Mouse (Mus musculus) E14TG2a.4 (cell line): ENCODE results near the gene Eif3a.

Source experiments
- H3K27me3 ChIP-seq: 2 replicates; pipeline ENCODE4 v1.6.1; 2014; ENCODE audit warnings: low read length, control low read depth; ENCODE audit not compliant: insufficient read depth
- H3K36me3 ChIP-seq: 2 replicates; pipeline ENCODE4 v1.6.1; 2014; ENCODE audit warnings: low read length, control low read depth; ENCODE audit not compliant: insufficient read depth
- H3K4me1 ChIP-seq: replicated peaks from 2 replicates; pipeline ENCODE4 v1.6.1; 2014; ENCODE audit warnings: low read depth, low read length, control low read depth
- H3K4me3 ChIP-seq: replicated peaks from 2 replicates; pipeline ENCODE4 v1.5.1; 2014; ENCODE audit warnings: mild to moderate bottlenecking, low read length
- H3K9me3 ChIP-seq: 2 replicates; pipeline ENCODE4 v1.6.1; 2014; ENCODE audit warnings: low read length, control low read depth
- CTCF ChIP-seq: conservative IDR thresholded peaks from 2 replicates; pipeline ENCODE4 v1.5.1; 2014; ENCODE audit warnings: low read length
- NANOG ChIP-seq: IDR thresholded peaks from 2 replicates; pipeline ENCODE4 v1.6.1; 2014; ENCODE audit warnings: borderline replicate concordance, low read length, mixed read lengths
- POU5F1 ChIP-seq: IDR thresholded peaks from 2 replicates; pipeline ENCODE4 v1.6.1; 2014; ENCODE audit warnings: low read length, borderline replicate concordance

The Eif3a gene

DNA sequence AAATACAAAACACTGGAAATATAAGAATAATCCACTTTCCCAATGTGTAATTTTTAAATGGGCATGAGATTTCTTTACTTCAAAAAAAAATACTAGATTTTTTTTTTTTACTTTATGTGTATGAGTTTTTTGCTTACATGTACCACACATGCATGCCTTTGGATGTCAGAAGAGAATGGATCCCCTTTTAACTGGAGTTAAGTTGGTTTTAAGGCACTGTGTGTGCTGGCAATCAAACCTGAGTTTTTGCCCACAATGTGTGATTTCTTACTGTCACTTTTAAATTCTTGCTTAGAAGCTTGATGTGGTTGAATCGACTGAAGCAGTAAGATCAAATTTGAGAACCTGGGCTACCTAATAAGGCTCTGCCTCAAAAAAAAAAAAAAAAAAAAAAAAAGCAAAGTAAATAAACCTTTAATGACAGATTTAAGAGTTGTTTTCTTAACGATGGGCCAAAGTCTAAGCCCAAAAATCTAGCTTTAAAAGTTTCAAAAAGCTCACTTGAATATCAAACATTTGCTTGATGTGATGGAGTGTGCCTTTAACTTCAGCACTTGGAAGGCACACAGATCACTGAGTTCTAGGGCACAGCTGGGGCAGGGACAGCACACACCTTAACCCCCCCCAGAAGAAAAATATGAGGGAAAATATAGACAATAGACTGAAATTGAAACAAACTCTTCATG is 2.9 kb downstream of the Eif3a start:
- H3K27me3 ChIP-seq: no peaks in the 10 kb centered on the region
- TF ChIP-seq NANOG (no peak), CTCF (no peak), POU5F1 (no peak)
- peak overlapping the region; percentile 96 for H3K4me3 ChIP-seq
- no peaks in the 10 kb centered on the region for H3K9me3 ChIP-seq
- peaks cover 56% of the 10 kb centered on the region for H3K36me3 ChIP-seq
- peaks cover 64% of the 10 kb centered on the region for H3K4me1 ChIP-seq

DNA sequence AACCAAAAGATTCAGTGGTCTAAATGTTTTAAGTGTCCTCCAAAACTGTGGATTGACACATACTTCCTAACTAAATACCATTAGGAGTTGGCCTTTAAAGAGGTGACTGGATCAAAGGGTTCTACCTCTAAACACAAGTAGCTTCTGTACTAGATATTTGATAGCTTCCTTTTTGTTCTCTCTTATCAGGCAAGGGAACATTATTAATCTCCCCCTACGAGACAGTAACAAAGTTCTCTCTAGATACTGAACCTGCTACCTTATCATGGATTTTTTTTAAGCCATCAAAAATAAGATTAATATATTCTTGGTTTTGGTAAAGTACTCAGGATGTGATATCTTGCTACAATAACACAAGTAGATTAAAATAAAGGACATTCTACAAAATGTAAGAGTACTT is 5.7 kb downstream of the Eif3a start:
- TF ChIP-seq CTCF (no peak), NANOG (no peak), POU5F1 (no peak)
- peaks cover 83% of the 10 kb centered on the region for H3K36me3 ChIP-seq
- no peaks in the 10 kb centered on the region for H3K27me3 ChIP-seq
- no peak overlapping the region for H3K4me3 ChIP-seq
- no peaks in the 10 kb centered on the region for H3K9me3 ChIP-seq
- H3K4me1 ChIP-seq: peaks cover 62% of the 10 kb centered on the region

- H3K36me3 ChIP-seq: peaks cover 92% of the 10 kb centered on the region
- H3K9me3 ChIP-seq: no peaks in the 10 kb centered on the region
- H3K27me3 ChIP-seq: no peaks in the 10 kb centered on the region
- H3K4me1 ChIP-seq: peaks cover 45% of the 10 kb centered on the region
- no peak for TF ChIP-seq POU5F1
- TF ChIP-seq CTCF: no peak
- TF ChIP-seq NANOG: no peak
- no peak overlapping the region for H3K4me3 ChIP-seq
These were observed 8.4 kb downstream of the Eif3a start for GRCm38 (mm10) chr19:60782034-60782433.

DNA sequence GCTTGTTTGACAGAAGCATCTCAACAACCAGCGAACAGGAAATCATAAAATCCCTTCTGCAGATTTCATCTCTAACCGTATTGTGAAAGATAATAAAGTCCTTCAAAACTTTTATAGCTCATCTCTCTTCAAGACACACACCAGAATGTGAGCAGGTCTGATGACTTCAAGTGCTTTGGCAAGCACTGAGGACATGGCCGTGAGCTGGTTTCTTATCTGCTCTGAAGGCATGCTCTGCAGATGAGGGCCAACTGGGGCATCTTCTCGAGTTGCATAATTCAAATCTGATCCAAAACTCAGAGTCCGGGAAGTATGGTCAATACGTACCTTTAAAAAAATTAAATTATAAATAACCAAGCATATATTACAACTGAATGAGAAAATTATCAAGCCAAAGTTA is 17.1 kb downstream of the Eif3a start:
- H3K36me3 ChIP-seq: peaks cover 98% of the 10 kb centered on the region
- H3K4me1 ChIP-seq: 0 out of 2 replicates have a peak, but pooled peaks cover 5% of the 10 kb centered on the region
- no peaks in the 10 kb centered on the region for H3K9me3 ChIP-seq
- H3K27me3 ChIP-seq: no peaks in the 10 kb centered on the region
- no peak overlapping the region for H3K4me3 ChIP-seq
- TF ChIP-seq CTCF (no peak), POU5F1 (no peak), NANOG (no peak)

GRCm38 (mm10) chr19:60758896-60759835 is 31.3 kb downstream of the Eif3a start:
- TF ChIP-seq NANOG: no peak
- TF ChIP-seq CTCF: no peak
- no peak overlapping the region for H3K4me3 ChIP-seq
- peaks cover 49% of the 10 kb centered on the region for H3K36me3 ChIP-seq
- H3K27me3 ChIP-seq: no peaks in the 10 kb centered on the region
- no peaks in the 10 kb centered on the region for H3K9me3 ChIP-seq
- H3K4me1 ChIP-seq: peaks cover 33% of the 10 kb centered on the region

GRCm38 (mm10) chr19:60757099-60757785 is 33.2 kb downstream of the Eif3a start:
- TF ChIP-seq CTCF (no peak), POU5F1 (no peak), NANOG (no peak)
- no peaks in the 10 kb centered on the region for H3K9me3 ChIP-seq
- H3K27me3 ChIP-seq: no peaks in the 10 kb centered on the region
- H3K36me3 ChIP-seq: peaks cover 30% of the 10 kb centered on the region
- H3K4me3 ChIP-seq: peak overlapping the region; percentile 95
- peaks cover 33% of the 10 kb centered on the region for H3K4me1 ChIP-seq

DNA sequence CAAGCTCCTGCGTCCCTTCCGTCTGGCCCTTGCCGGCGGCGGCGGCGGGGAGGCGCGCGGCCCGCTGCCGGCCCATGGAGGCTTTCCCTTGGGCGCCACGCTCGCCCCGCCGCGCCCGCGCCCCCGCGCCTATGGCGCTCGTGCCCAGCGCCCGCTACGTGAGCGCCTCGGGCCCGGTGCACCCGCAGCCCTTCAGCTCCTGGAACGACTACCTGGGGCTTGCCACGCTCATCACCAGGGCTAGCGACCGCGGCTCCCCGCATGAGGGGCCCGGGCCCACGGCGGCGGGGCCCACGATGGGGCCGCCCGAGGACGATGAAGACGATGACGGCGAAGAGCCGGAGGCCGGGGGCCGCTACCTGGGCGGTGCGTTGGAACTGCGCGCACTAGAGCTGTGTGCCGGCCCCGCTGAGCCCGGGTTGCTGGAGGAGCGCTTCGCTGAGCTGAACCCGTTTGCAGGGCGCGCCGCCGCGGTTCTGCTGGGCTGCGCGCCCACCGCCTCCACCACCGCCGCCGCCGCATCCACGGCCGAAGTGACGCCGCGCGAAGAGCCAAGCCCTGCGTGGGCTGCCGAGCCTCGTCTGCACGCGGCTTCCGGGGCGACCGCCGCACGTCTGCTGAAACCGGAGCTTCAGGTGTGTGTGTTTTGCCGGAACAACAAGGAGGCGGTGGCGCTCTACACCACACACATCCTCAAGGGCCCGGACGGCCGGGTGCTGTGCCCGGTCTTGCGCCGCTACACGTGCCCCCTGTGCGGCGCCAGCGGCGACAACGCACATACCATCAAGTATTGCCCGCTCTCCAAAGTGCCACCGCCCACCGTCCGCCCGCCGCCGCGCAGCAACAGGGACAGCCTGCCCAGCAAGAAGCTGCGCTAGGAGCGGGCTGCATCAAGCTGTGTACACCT is 34.0 kb downstream of the Eif3a start:
- Histone ChIP-seq H3K9me3 (no peaks in the 10 kb centered on the region), H3K36me3 (peaks cover 23% of the 10 kb centered on the region), H3K4me1 (peaks cover 33% of the 10 kb centered on the region), H3K27me3 (no peaks in the 10 kb centered on the region), H3K4me3 (peak overlapping the region; percentile 95)
- TF ChIP-seq POU5F1 (no peak), CTCF (no peak), NANOG (no peak)
